Mouse (Mus musculus): ENCODE results near the gene Cyb561. TPM values are rescaled to one million over a fixed set of nuclear protein-coding genes. Genes with fewer than 3 reads are reported as not detected.

The Cyb561 gene
- total RNA-seq (2022): 10 to 100 TPM; 86.6 to 90.7 (median 89.1) TPM

DNA sequence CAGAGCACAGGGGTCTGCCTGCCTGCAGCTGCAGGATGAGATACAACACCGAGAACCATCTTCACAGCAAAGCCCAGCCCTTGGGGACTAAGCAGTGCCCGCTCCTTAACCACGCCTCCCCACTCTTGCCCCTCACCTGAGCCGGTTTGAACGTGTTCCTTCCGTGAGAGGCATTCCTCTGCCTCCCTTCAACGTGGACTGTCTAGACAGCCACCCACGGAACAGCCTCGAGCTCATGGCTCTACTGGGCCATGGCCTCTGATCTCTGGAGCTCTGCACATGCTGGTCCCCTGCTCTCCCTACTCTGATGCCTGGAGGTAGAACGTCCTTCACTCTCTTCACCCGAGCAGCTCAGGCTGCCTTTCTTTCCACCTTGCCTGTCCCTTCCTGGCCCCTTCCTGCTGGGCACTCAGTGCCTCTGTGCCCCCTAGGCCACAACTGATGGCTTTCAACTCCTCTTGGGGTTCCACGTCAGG lies at the start of gene Cyb561:
TSS of gene Cyb561 (minus strand) at position 426 of the 476 bp plus-strand sequence.
- DNase-seq (ENCODE audit: low spot score in 2 of 2): no peak

DNA sequence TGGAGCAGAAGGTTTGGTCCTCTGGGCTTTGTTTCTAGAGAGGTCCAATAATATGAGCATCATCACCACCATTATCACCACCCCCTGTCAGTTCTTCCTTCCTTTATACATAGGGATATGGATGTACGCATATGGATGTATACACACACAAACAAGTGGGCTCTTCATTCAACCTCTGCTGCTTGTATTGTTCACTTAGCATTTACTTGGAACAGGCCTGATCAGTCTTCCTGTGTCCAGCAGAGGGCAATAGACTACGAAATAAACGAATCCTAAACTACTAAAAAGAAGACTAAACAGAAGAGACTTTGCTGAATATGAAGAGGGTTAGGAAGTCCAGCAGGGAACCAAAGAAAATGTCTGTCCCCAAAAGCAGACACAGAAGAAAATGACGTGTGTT lies 48.6 kb upstream of the Cyb561 start:
- DNase-seq (ENCODE audit: low spot score in 2 of 2): no peak

DNA sequence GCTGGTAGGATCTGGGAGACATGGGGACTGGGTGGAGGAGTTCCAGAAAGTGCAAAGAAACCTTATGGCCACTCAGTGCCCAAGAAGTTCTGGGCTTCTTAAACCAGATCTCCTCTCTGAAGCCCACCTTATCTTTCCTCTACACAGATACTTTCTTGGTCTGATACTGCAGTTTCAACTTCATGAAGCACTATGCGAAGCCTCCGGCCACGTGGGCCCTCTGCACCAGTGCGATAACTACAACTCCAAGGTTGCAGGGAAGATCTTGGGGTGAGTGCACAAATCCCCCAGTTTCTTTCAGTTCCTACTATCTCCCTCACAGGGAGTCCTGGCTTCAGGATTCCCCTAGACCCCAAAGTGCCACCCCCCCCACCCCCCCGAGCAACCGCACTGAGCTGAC lies 46.9 kb upstream of the Cyb561 start:
- no peak for DNase-seq (ENCODE audit: low spot score in 2 of 2)

DNA sequence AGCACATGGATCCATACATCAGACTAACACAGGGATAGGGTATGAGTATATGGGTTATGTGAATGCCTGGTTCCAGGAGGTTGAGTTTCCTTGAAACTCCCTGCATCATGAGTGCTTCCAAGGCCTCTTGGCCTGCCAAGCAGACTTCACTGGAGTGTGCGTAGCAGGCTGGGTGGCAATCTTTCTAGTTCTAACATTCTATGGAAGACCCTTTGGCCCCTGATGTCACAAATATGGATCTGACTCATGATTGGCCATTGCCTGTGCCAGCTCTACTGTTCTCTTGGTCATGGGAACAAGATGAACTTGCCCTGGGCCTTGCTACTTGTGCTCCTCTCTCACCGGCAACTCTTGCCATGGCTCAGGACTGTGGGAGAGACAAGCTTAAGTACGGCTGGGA lies 41.2 kb upstream of the Cyb561 start, which contains the start of gene Ace3:
TSS of gene Ace3 (plus strand) at position 301 of the 400 bp plus-strand sequence.
- DNase-seq (ENCODE audit: low spot score in 2 of 2): no peak

DNA sequence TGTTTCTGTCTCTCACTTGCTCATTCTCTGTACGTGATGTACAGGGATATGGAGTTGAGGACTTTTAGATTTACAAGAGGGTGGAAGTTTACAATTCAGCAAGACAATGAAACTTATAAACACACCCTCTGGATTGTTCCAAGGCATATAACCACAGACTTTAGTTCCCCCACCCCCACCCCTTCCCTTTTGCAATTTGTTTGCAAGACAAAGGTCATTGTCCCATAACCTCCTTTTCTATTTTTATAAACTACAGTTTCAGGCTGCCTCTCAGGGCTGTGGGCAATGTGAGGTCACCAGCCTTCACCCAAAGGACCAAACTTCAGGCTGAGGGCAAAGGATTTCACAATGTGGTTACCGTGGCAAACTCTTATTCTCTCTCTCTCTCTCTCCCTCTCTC lies 37.1 kb upstream of the Cyb561 start:
- DNase-seq (ENCODE audit: low spot score in 2 of 2): no peak

DNA sequence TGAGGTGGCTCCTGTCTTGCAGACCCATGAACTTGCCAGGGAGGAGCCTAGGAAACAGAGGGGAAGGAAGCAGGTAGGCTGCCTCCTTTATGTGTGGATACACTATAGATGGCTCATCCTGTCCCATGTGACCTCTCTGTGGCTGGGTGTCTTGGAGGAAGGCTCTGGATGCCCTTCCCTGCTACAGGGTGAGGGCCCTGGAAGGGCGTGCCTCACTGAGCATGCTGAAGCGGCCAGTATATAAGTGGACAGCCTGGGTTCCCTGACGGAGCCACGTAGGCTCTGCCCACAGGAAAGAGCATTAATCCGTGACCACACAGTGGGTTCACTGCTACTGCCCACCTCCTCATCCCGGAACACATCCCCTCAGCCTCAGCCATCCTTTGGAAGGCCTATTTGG lies 36.3 kb upstream of the Cyb561 start:
- no peak for DNase-seq (ENCODE audit: low spot score in 2 of 2)

DNA sequence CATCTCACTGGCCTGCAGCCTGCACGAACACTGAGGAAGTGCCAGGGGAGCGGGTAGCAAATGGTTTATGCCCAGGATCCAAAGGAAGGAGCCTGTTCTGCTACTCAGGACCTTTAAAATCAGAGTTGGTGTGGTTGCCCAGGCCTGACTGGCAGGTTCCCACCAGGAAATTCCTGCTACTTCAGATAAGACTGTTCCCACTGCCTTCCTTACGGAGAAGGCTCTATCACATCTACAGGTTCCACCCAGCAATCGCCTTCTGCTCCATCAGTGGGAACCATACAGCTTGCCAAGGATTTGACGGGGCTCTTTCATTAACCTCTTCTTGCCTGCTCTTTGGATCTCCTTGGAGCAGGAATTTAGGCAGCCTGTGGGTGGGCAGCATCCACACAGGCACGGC lies 34.3 kb upstream of the Cyb561 start:
- no peak for DNase-seq (ENCODE audit: low spot score in 2 of 2)

DNA sequence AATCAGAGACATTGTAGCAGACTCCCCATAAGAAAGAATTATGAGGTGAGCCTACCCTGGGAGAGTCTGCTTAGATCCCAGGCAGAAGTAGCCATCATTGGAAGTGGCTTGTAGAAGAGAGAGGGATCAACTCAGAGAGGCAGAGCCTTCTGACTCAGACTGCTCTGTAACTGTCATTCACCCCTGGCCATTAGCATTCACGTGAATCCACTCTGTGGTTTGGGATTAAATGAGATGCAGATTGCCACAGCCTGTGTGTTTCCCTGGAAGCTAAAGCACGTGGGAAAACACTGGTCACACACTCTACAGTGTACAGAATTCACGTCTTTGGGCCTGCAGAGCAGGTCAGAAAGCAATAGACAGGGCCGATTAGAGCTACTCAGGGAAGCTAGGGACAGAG lies 31.3 kb upstream of the Cyb561 start:
- DNase-seq (ENCODE audit: low spot score in 2 of 2): no peak

DNA sequence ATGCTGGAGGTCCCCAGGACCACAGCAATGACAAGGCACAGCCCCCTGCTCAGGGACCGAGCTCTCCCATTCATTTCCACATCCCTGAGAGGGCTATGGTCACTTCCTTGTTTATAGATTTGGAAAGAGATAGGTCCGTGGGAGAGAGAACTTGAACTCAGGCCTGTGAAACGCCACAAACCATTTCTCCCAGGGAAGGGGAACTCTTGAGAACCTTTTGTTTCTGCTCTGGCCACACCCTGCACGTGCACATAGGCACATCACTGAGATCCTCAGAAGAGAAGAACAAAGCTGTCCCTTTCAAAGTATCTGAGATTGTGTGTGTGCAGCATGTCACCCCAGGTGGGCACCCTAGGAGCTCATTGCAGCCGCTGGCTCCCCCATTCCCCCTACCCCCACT lies 25.5 kb upstream of the Cyb561 start:
- DNase-seq (ENCODE audit: low spot score in 2 of 2): no peak

DNA sequence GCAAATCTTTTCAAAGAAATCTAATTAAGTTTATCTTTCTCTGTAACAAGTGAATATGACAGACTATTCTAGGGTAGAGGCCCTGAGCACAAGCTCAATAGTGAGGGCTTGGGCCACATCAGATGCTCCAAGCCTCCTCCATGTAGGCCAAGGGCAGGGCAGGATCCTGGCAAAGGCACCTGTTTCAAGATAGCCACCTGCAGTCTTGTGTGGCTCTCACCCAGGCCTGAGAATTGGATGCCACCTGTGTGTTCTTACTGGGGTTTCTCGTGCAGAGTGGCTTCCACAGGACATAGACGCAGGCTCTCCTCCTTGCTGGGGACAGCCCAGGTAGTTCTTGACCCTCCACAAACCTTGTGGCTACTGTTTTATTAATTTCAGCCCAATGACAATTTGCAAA lies 25.1 kb upstream of the Cyb561 start:
- no peak for DNase-seq (ENCODE audit: low spot score in 2 of 2)

DNA sequence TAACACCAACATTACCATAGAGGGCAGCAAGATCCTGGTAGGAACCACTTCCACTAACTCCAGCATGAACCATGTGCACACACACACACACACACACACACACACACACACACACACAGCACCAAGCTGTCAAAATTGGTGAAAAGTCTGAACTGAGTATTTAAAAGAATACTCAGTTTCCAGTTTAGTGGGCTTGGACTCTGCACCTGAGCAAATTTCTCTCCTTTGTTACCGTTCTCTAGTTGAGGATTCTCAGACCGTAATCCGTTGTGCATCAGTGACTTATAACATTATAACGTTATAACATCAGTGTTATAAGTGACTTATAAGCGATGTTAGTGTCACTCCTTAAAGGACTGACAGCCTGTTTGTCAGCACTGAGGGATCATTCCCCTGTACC lies 22.5 kb upstream of the Cyb561 start:
- no peak for DNase-seq (ENCODE audit: low spot score in 2 of 2)

DNA sequence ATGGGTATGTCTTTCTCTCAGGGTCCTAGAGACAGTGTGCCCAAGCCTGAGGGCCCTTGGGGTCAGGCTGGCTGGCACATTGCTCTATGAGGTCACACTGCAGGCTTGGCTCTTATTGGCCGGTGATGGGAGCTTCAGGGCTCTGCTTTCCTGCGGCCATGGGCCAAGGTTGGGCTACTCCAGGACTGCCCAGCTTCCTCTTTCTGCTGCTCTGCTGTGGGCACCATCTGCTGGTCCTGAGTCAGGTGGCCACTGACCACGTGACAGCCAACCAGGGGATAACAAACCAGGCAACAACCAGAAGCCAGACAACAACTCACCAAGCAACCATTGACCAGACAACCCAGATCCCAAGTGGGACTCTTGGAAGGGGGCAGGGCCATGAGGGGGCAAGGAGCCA lies 21.9 kb upstream of the Cyb561 start:
- DNase-seq (ENCODE audit: low spot score in 2 of 2): no peak

DNA sequence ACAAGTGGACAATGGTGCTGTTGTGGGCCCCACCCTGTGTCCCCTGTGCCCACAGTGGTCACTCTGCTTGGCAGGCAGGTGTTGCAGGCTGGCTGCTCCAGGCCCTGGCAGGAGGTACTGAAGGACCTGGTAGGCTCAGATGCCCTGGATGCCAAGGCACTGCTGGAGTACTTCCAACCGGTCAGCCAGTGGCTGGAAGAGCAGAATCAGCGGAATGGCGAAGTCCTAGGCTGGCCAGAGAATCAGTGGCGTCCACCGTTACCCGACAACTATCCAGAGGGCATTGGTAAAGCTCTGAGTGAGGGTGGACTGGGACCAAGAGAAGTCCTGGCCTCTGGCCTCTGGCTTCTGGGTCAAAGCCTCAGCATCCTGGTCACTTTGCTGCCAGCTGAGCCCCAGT lies 21.5 kb upstream of the Cyb561 start:
- DNase-seq (ENCODE audit: low spot score in 2 of 2): no peak

DNA sequence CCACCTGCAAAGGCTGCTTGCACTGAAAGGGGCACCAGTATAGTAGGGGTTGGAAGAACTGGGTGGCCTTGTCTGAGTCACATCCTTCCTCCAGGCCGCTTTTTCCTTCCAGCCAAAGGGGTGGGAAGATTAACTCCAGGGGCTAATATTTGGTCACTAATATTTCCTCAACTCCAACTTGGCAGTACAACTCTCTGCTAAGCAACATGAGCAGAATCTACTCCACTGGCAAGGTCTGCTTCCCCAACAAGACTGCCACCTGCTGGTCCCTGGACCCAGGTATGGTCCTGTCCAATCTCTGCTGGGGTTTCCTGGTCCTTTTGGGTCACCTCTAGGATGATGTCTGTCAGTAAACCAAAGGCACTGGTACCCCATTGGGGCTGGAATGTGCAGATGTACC lies 16.4 kb upstream of the Cyb561 start:
- DNase-seq (ENCODE audit: low spot score in 2 of 2): no peak

DNA sequence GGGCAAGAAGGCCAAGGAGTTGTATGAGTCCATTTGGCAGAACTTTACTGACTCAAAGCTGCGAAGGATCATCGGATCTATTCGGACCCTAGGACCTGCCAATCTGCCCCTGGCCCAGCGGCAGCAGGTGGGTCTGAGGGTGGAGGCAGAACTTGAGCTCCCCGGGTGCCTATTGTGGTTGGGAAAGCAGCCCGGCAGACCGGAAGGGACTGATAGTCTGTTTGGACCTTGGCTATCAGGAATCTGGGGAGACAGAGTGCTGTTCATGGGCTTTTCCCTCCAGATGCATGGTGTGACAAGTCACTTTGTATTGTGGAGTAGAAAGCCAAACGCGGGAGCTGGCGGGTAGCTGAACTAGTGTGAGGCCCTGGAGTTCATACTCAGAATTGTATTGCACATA lies 15.8 kb upstream of the Cyb561 start:
- DNase-seq (ENCODE audit: low spot score in 2 of 2): no peak

DNA sequence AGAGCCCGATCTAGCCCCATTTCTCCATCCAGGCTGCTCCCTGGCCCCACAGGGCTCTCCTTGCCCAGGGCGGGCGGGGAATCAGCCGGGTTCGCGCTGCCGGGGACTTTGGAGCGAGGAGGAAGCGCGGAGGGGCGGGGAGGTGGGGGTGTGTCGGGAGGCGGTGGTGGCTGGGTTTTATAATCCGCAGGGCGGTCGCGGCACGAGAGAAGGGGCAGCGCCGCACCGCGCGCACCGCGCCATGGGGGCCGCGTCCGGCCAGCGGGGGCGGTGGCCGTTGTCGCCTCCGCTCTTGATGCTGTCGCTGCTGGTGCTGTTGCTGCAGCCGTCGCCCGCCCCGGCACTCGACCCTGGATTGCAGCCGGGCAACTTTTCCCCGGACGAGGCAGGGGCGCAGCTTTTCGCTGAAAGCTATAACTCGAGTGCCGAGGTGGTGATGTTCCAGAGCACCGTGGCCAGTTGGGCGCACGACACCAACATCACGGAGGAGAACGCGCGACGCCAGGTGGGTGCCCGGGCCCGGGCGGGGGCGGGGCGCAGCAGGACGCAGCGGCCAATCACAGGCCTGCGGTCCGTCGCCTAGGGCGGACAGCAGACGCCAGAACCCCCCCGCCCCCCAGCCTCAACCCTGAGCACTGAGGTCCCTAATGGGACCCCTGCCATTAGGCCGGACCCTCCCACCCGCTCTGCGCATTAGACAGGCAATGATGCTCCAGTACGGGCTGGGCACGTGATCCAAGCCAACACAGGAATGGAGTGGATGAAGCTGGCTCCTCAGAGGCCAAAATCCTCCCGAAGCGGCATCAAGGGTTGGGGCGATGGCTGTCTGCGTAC lies 14.8 kb upstream of the Cyb561 start, which contains the start of gene Ace:
TSS of gene Ace (plus strand) at position 205 of the 834 bp plus-strand sequence.
- no peak for DNase-seq (ENCODE audit: low spot score in 2 of 2)

DNA sequence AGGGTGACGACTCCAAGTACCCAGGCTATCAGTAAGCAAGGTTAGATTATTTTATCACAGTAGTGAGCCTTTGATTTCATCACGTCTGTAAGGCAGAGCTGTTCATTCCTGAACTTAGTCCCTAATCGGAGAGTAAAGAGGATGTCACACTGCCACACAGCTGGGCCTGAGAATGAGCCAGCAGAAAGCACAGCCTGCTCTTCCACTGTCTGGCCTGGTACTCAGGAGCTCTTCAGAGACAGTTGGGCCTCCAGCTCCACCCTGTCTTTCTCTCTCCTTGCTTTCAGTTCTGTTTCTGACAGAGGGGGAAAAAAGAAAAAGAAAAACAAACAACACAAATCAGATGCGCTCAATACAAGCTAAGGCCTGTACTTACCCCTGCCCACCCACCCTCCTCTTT lies 13.2 kb upstream of the Cyb561 start:
- no peak for DNase-seq (ENCODE audit: low spot score in 2 of 2)

DNA sequence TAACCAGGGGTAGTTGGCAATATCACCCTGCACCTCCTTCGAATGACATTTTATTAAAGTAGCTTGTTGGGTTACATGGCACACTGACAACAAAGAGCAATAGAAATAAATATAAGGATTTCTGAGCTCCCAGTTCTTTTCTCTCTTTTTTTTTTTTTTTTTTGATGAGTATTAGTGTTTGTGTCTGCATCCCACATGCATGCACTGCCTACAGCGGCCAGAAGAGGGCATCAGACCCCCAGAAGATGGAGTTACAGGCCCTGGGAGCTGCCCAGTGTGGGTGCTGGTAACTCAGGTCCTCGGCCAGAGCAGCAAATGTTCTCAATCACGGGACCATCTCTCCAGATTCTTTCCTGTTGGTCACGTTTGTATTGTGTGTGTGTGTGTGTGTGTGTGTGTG lies 11.6 kb upstream of the Cyb561 start:
- DNase-seq (ENCODE audit: low spot score in 2 of 2): no peak

DNA sequence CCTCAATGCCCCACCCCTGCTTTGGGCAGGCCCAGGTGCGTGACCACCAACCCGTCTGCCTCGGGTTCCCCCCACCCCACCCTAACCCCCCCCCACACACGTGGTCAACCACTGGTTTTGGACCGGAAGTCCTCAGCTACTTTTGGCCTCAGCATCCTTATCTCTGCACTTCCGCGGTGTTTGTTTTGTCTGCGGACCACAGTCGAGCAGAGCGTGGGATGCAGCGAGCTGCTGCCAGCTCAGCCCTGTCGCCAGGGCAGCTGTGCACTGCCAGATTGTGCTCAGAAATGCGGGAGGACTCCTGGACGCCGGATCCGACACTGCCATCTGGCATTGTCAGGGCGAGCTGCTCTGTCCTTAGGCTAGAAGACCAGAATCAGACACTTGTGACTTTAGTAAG lies 6.2 kb upstream of the Cyb561 start:
- peak in 1 of 2 experiments; percentile 59 for DNase-seq (ENCODE audit: low spot score in 2 of 2)

DNA sequence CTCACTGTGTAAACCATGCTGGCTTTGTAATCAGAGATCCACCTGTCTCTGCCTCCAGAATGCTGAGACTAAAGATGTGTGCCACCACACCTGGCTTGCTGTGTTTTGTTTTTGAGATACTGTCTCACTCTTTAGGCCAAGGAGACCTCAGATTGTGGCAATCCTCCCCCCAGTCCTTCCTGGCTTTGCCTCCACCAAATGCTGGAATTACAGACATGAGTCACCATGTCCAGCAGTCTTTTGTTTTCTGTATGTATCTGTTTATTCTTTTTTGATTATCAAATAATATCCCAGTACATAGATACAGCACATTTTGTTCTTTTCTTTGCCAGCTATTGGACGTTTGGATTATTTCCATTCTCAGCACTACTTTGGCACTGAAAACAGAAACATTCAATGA lies 5.4 kb upstream of the Cyb561 start:
- DNase-seq (ENCODE audit: low spot score in 2 of 2): no peak

DNA sequence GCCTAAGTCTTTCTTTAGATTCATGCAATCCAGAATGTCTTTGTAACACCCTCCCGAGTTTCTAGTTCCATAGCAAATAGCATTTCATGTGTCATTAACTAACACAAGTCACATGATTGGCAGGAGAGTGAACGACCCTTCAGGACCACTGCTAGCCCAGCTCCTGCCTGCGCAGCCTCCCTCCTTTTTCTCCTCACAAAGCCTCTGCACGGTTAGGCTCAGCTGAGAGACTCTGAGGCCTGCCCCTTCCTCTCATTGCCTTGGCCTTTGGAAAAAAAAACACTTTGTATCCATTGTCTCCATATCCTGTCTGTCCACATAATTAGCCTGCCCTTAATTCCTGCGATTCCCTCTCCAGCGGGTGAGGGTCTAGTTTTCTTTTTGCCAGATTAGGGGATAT lies 4.4 kb upstream of the Cyb561 start:
- DNase-seq (ENCODE audit: low spot score in 2 of 2): no peak

DNA sequence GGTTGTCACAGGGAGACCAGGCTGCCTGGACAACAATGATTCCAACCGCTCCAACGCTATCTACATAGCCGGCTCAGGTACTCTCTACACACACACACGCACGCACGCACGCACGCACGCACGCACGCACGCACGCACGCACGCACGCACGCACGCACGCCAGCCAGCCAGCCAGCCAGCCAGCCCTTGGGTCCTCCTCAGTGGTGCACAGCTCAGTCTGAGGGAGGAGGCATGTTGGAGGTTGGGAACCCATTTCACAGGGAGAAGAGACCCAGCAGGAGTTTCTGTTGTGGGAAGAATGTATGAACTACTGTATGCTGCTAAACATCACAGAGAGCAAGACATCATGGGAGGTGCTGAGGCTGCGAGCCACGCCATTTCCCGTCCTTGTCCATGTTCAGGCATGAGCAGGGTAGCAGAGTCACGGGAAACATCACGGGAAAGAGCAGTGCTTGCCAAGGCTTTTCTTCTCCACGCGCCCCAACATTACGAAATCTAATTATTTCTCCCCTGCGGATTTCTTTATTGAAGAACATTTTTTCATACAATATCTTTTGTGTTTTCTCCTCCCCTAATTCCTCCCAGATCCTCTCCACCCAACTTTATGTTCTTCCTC lies 2.8 kb upstream of the Cyb561 start:
- no peak for DNase-seq (ENCODE audit: low spot score in 2 of 2)

DNA sequence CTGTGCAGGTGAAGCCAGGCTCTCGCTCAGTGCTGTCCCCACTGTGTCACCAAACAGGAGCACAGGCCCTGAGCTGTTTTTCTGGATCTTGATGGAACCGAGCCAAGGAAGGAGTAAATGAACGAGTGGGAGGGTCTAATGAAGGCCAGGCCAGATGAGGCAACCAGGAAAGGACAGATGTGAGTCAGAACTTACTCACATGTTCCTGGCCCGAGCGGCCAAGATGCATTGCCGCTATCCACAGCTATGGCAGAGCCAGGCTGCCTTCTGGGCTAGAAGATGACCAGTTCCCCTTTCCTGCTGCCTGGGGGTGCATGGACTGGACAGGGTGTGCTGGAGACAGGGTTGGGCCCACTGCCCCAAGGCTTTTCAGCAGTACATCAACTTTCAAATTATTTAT lies 266 bp upstream of the Cyb561 start:
- no peak for DNase-seq (ENCODE audit: low spot score in 2 of 2)
